Mouse (Mus musculus): ENCODE measurements at regions not wholly inside any gene's neighbourhood (a gene's known extent, or its start where the extent isn't known, plus 50 kb on each side); places are given as distances from the start of the nearest gene placed in this dataset.

DNA sequence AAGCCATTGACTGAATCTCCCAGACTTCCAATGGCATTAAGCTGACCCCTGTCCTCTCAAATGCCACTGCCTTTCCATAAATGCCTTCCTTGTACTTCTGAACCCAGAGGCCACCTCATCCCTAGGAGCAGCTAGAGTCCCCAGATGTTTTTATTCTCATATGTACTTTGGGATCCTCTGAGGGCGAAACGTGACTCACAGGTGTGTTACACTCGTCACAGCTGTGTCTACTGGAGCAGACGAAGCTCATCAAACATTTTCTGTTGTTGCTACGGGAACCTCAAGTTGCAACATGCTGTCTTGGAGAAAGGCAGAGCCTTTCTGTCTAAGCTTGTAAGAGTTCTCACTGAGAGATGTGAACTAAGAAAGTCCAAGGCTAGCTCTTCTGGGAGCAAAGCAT is 80.1 kb downstream of the Zfp706 start:
- H3K27me3 ChIP-seq (ENCODE audit: control insufficient read depth) = no peaks in the 10 kb centered on the region
- no peak for TF ChIP-seq TAL1 (IDR thresholded peaks at IDR 0.05; ENCODE audit: low read length)
- no peak for TF ChIP-seq GATA1 (IDR thresholded peaks at IDR 0.05; ENCODE audit: low read length)
- H3K9me3 ChIP-seq (ENCODE audit: control insufficient read depth, low read length) = peaks cover 2% of the 10 kb centered on the region; the same call in 1 of the 2 replicates
- no peaks in the 10 kb centered on the region for H3K36me3 ChIP-seq (ENCODE audit: control insufficient read depth)
- H3K4me3 ChIP-seq (replicated peaks) = no peak overlapping the region
- peaks cover 8% of the 10 kb centered on the region for H3K4me1 ChIP-seq (ENCODE audit: control insufficient read depth)

DNA sequence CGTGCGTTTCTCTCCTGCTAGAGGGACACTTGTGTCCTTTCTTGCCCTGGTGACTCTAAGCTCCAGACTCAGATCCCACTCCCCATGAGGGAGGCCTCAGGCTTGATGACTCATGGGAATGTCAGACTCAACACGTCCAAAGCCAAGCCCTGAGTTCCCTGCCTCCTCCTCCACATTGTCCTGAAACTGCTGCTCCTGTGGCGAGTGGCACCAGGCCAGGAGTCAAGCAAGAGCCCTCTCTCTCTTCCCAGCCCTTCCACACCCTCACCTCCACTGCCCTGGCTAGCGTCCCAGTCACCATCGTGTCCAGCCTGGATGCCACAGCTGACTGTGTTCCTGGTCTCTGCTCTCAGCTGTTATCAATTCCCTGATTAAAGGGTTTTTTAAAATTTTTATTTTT is 83.4 kb downstream of the Zfp706 start:
- H3K27me3 ChIP-seq (ENCODE audit: control insufficient read depth) = no peaks in the 10 kb centered on the region
- no peaks in the 10 kb centered on the region for H3K9me3 ChIP-seq (ENCODE audit: control insufficient read depth, low read length)
- H3K4me3 ChIP-seq (replicated peaks) = no peak overlapping the region
- peaks cover 3% of the 10 kb centered on the region for H3K4me1 ChIP-seq (ENCODE audit: control insufficient read depth)
- no peak for TF ChIP-seq TAL1 (IDR thresholded peaks at IDR 0.05; ENCODE audit: low read length)
- H3K36me3 ChIP-seq (ENCODE audit: control insufficient read depth) = no peaks in the 10 kb centered on the region

DNA sequence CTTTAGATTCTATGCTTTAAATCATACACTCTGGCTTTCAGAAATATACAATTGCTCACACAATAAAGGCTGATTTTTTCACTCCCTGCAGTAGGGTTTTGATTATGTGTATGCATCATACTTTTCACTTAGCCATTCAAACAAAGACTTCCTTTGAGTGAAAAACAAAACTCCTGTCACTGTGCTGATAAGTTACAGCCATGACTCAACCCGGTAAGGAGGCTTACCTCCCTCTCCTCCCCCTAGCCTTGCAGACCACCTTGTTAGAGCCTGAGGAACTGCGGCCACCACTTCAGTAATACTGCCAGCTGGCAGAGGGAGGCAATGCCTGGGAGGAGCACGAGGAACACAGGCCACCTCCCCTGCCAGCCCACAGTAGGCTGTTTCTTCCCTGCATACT is 86.2 kb downstream of the Zfp706 start:
- no peaks in the 10 kb centered on the region; the same call in 1 of the 2 replicates for H3K4me1 ChIP-seq (ENCODE audit: control insufficient read depth)
- H3K36me3 ChIP-seq (ENCODE audit: control insufficient read depth) = no peaks in the 10 kb centered on the region
- no peaks in the 10 kb centered on the region for H3K27me3 ChIP-seq (ENCODE audit: control insufficient read depth)
- no peak overlapping the region for H3K4me3 ChIP-seq (replicated peaks)
- H3K9me3 ChIP-seq (ENCODE audit: control insufficient read depth, low read length) = no peaks in the 10 kb centered on the region
- TF ChIP-seq GATA1 (IDR thresholded peaks at IDR 0.05; ENCODE audit: low read length) = no peak
- no peak for TF ChIP-seq TAL1 (IDR thresholded peaks at IDR 0.05; ENCODE audit: low read length)

DNA sequence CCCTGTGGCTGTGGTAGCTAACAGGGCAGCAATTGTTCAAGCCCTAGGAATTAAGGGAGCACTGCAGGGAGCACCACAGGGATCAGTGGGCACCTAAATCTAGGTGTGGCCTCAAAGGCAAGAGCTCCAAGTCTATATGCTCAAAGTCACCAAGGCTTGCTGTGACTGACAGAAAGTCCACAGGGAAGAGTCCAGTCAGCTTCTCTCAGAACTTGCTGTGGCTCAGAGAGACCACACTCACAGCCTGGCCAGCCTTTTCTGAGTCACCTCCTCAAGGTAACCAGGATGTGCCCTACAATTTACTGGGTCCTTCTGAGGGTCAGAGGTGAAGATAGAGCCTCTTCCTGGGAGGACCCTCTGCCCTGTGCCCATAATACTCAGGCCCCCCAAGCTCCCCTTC is 86.7 kb downstream of the Zfp706 start:
- Histone ChIP-seq H3K36me3 (ENCODE audit: control insufficient read depth) (no peaks in the 10 kb centered on the region), H3K4me3 (replicated peaks) (no peak overlapping the region), H3K9me3 (ENCODE audit: control insufficient read depth, low read length) (no peaks in the 10 kb centered on the region), H3K27me3 (ENCODE audit: control insufficient read depth) (no peaks in the 10 kb centered on the region), H3K4me1 (ENCODE audit: control insufficient read depth) (no peaks in the 10 kb centered on the region; the same call in 1 of the 2 replicates)
- TF ChIP-seq TAL1 (IDR thresholded peaks at IDR 0.05; ENCODE audit: low read length) = no peak
- no peak for TF ChIP-seq GATA1 (IDR thresholded peaks at IDR 0.05; ENCODE audit: low read length)

DNA sequence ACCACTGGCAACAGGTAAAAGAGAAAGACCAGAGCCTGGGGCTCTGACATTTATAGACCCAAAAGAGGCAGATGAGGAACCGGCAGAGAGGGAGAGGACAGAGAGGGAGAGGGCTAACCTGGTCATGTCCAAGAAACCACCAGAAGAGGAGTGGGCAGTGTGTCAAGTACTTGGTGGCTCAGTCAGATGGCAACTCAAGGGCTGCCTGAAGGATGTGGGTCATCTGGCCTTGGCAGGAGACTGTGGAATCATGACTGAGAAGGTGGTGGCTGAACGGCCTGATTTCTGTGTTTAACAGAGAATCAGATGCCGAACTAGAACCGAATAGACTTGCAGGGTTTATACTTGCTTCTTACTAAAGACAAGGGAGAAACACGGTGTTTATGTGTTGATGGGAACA is 87.9 kb downstream of the Zfp706 start:
- TF ChIP-seq TAL1 (IDR thresholded peaks at IDR 0.05; ENCODE audit: low read length) (no peak), GATA1 (IDR thresholded peaks at IDR 0.05; ENCODE audit: low read length) (no peak)
- Histone ChIP-seq H3K4me1 (ENCODE audit: control insufficient read depth) (no peaks in the 10 kb centered on the region; the same call in 1 of the 2 replicates), H3K9me3 (ENCODE audit: control insufficient read depth, low read length) (no peaks in the 10 kb centered on the region), H3K4me3 (replicated peaks) (no peak overlapping the region), H3K27me3 (ENCODE audit: control insufficient read depth) (no peaks in the 10 kb centered on the region), H3K36me3 (ENCODE audit: control insufficient read depth) (no peaks in the 10 kb centered on the region)

DNA sequence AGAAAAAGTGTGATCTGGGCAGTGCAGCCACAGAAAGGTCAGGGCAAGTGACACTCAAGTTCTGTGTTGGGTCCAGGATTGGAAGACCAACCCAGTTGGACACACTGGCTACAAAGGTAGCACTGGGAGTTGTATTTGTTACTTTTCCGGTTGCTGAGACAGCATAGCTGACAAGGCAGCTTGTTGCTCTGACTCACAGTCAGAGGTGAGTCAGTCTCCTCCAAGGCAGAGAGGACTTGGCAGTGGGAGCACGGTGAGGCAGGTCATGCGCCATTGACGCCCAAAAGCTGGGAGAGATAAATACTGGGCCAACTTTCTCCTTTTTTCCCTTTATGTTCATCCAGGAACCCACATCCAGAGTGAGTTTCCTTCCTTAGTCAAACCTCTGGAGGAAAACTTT is 88.4 kb downstream of the Zfp706 start:
- Histone ChIP-seq H3K9me3 (ENCODE audit: control insufficient read depth, low read length) (no peaks in the 10 kb centered on the region), H3K4me1 (ENCODE audit: control insufficient read depth) (no peaks in the 10 kb centered on the region; the same call in 1 of the 2 replicates), H3K4me3 (replicated peaks) (no peak overlapping the region), H3K27me3 (ENCODE audit: control insufficient read depth) (no peaks in the 10 kb centered on the region), H3K36me3 (ENCODE audit: control insufficient read depth) (no peaks in the 10 kb centered on the region)
- TF ChIP-seq TAL1 (IDR thresholded peaks at IDR 0.05; ENCODE audit: low read length) = no peak
- TF ChIP-seq GATA1 (IDR thresholded peaks at IDR 0.05; ENCODE audit: low read length) = no peak

DNA sequence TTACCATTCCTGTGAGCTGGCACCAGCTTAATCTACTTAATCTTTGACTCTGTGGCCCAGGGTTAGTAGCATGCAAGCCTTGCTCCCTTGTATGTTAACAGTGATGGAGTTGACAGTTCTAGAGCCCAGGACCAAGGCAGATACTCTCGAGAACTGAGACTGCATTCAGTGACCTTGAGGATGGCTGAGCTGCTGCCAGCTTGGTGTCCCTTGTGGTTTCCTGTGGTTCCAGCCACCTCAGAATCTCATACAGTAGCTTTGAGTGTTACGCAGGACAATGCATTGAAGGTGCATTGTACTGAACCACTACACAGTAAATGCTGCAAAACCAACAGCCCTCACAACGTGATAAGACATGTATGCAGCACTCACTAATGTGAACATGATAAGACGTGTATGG is 90.6 kb downstream of the Zfp706 start:
- H3K9me3 ChIP-seq (ENCODE audit: control insufficient read depth, low read length) = peaks cover 2% of the 10 kb centered on the region
- H3K36me3 ChIP-seq (ENCODE audit: control insufficient read depth) = no peaks in the 10 kb centered on the region
- no peak for TF ChIP-seq GATA1 (IDR thresholded peaks at IDR 0.05; ENCODE audit: low read length)
- no peak for TF ChIP-seq TAL1 (IDR thresholded peaks at IDR 0.05; ENCODE audit: low read length)
- H3K4me1 ChIP-seq (ENCODE audit: control insufficient read depth) = no peaks in the 10 kb centered on the region; the same call in 1 of the 2 replicates
- no peaks in the 10 kb centered on the region for H3K27me3 ChIP-seq (ENCODE audit: control insufficient read depth)
- no peak overlapping the region for H3K4me3 ChIP-seq (replicated peaks)

DNA sequence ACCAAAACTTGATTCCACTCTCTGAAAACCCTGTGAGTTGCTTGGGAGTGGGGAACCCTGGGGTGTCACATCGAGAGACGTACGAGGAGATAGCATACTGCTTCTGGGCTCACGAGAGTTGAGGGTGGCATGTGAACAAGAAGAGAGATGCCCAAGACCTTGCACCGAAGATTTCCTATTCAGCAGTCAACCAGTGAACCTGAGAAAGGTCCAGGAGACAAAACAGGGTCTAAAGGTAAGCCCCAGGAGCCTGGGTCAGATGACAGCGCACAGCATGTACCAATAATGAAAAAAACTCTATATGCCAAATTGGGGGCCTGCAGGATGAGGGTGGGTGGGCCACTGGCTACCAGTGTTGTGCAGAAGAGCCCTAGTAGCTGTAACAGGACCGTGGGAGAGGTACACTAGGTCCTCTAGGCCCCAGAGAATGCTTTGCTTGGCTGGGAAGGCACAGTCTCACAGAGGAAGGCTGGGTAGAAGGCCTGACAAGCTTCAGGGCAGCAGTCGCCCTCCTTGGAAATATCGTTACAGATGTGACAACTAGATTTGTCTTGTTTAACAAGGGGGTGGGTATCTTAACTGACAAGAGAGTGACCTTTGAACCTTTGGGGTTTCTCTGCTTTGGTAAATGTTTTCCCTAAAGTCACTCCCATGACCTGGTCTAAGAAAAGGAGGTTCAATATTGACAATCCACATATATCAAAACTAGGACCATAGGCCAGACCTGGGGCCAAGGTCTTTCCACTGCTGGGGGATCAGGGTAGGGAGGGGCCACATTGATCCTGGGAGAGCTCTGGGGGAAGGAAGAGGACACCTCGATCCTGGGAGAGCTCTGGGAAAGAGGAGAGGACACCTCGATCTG is 93.1 kb downstream of the Zfp706 start:
- Histone ChIP-seq H3K36me3 (ENCODE audit: control insufficient read depth) (no peaks in the 10 kb centered on the region), H3K27me3 (ENCODE audit: control insufficient read depth) (no peaks in the 10 kb centered on the region), H3K4me3 (replicated peaks) (no peak overlapping the region), H3K4me1 (ENCODE audit: control insufficient read depth) (no peaks in the 10 kb centered on the region; the same call in 1 of the 2 replicates), H3K9me3 (ENCODE audit: control insufficient read depth, low read length) (peaks cover 2% of the 10 kb centered on the region)
- TF ChIP-seq TAL1 (IDR thresholded peaks at IDR 0.05; ENCODE audit: low read length) (no peak), GATA1 (IDR thresholded peaks at IDR 0.05; ENCODE audit: low read length) (no peak)

DNA sequence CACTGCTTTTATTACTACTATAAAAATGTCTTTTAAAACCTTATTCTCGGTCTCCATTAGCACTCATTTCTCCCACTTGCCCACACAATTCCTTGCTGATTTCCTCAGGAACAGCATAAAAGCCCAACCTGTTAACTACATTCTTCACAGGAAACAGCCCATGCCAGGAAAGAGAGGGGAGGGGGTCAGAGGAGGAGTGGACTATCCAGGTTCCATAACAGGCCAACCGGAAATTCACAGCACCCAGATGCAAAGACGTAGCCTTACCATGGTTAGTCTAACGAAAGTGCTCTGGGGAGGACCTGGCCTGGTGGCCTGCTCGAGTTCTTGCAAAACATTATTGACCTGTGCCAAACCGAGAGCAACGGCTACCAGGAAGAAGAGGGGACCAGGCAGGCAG is 94.3 kb downstream of the Zfp706 start:
- no peaks in the 10 kb centered on the region for H3K36me3 ChIP-seq (ENCODE audit: control insufficient read depth)
- no peaks in the 10 kb centered on the region; the same call in 1 of the 2 replicates for H3K4me1 ChIP-seq (ENCODE audit: control insufficient read depth)
- TF ChIP-seq GATA1 (IDR thresholded peaks at IDR 0.05; ENCODE audit: low read length) (no peak), TAL1 (IDR thresholded peaks at IDR 0.05; ENCODE audit: low read length) (no peak)
- H3K27me3 ChIP-seq (ENCODE audit: control insufficient read depth) = no peaks in the 10 kb centered on the region
- H3K4me3 ChIP-seq (replicated peaks) = no peak overlapping the region
- peaks cover 2% of the 10 kb centered on the region for H3K9me3 ChIP-seq (ENCODE audit: control insufficient read depth, low read length)

Measured in erythroblast, embryonic 14.5 days (primary cell).